Mouse (Mus musculus) lung, adult 2 months (tissue): Measurements from ENCODE around the gene Lefty1.

ENCODE experiments used
- CTCF ChIP-seq: fragments of 200-500 bp; IDR thresholded peaks from 2 replicates; pipeline ENCODE4 v1.5.1; 2011; ENCODE audit warnings: mild to moderate bottlenecking, low read length, control low read depth; ENCODE audit not compliant: insufficient read depth
- POLR2A ChIP-seq: fragments of 200-500 bp; IDR thresholded peaks from 2 replicates; pipeline ENCODE4 v1.6.1; 2011; ENCODE audit warnings: low read depth, mild to moderate bottlenecking, control low read depth, low read length, borderline replicate concordance; ENCODE audit errors: extremely low read depth

DNA sequence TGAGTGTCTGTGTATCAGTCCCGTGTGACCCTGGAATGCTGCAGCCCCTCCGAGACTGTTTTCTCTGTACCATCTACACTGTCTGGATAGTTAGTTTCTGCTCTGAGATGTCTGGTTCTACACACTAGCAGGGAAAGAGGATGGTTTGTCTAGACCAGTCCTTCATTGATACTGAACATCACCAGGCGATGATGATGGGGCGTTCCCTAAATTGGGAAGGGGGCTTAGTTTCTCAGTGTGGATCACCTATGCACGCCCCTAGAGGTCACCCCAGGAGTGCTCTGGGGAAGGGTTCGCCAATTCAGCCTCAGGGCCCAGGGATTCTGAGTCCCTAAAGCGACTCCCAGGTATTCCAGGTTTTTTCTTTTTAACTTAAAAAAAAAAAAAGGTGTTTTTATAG lies 45.6 kb upstream of the Lefty1 start:
- TF ChIP-seq CTCF (no peak), POLR2A (no peak)
